Comparison of ENCODE assay signal across 8 mouse cellular contexts in the genomic region with DNA sequence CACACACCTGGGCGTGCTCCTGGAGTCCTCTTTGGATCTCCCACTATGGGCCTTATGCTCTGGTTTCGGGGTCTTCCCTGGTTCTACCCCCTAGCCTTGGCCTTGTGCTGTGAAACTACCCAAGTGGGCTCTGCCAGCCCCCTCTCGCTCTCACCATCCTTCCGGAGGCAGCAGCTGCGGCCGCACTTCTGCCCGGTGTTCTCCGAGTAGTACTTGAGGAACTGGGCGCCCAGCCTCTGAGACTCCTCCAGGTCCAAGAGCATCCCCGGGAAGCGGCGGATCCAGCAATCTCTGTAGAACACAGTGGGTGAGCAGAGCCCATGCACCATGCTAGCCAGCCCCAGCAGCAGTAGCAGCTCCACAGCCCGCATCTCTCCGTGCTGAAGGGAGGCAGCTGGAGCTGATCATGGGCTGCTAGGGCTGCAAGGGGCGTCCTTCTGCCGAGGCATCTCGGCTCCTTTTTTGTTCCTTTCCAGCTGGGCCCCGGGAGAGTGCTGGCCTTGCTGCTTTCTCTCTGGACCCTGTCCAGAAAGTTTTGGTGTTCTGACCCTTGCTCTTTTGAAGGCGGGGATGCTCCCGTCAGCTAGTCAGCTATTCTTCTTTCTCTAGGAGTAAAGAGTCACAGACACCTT. TPM values are rescaled to one million over a fixed set of nuclear protein-coding genes. Genes with fewer than 3 reads are reported as not detected.
DNase-seq lines count a peak whose midpoint lies in the region; ATAC-seq and TF ChIP-seq lines count a peak whose summit lies in the region.

Mansc4 (minus strand) TSS at position 439 of the 632 bp plus-strand sequence.

- H3K9me3 ChIP-seq in forebrain, postnatal 0 days (ENCODE audit: low read length) = no peaks in the 10 kb centered on the region
- no peaks in the 10 kb centered on the region for H3K9me3 ChIP-seq in hindbrain, postnatal 0 days (ENCODE audit: low read length)
- no peaks in the 10 kb centered on the region for H3K9me3 ChIP-seq in lung, embryonic 15.5 days

- no peak within 1 kb of the TSS for H3K27ac ChIP-seq in forebrain, postnatal 0 days (ENCODE audit: low read depth, low read length)
- no peak within 1 kb of the TSS for H3K27ac ChIP-seq in hindbrain, postnatal 0 days
- peak within 1 kb of the TSS; percentile 64 for H3K27ac ChIP-seq in lung, embryonic 15.5 days

- TF ChIP-seq CTCF in forebrain, postnatal 0 days (IDR thresholded peaks at IDR 0.05; ENCODE audit: low read depth) = no peak
- no peak for TF ChIP-seq CTCF in hindbrain, postnatal 0 days (IDR thresholded peaks at IDR 0.05; ENCODE audit: low read depth)

- peak; percentile 95 for DNase-seq in heart, adult 11 months
- DNase-seq in heart, adult 8-10 months (ENCODE audit: low spot score) = no peak
- peak; percentile 33 for DNase-seq in forebrain, postnatal 0 days
- DNase-seq in hindbrain, postnatal 0 days (ENCODE audit: low spot score) = peak; percentile 44
- DNase-seq in ovary, postnatal 36 days (ENCODE audit: low spot score) = peak; percentile 34
- no peak for DNase-seq in layer of hippocampus, adult 18-20 months (ENCODE audit: low spot score in 2 of 2)

- peak within 1 kb of the TSS; percentile 16 for H3K4me3 ChIP-seq in forebrain, postnatal 0 days (ENCODE audit: low read depth, low read length)
- H3K4me3 ChIP-seq in hindbrain, postnatal 0 days (ENCODE audit: low read length) = 0 out of 2 replicates have a peak within 1 kb of the TSS, but pooled peaks have one; percentile 14
- peak within 1 kb of the TSS; percentile 26 for H3K4me3 ChIP-seq in lung, embryonic 15.5 days

- H3K4me1 ChIP-seq in forebrain, postnatal 0 days (ENCODE audit: insufficient read depth) = no peaks in the 10 kb centered on the region
- H3K4me1 ChIP-seq in hindbrain, postnatal 0 days (ENCODE audit: insufficient read depth, low read length) = peaks cover 5% of the 10 kb centered on the region; the same call in 1 of the 2 replicates
- H3K4me1 ChIP-seq in lung, embryonic 15.5 days = peaks cover 11% of the 10 kb centered on the region

- peak; percentile 18; the same call in 1 of the 2 replicates for ATAC-seq in forebrain, postnatal 0 days
- no peak for ATAC-seq in hindbrain, postnatal 0 days
- ATAC-seq in lung, embryonic 15.5 days (ENCODE audit: borderline replicate concordance, extremely low read depth, low FRiP score, low TSS enrichment) = peak; percentile 75; the same call in 1 of the 2 replicates
- no peak for ATAC-seq in inflammation-experienced regulatory T-cells, adult 6 months

- peak within 1 kb of the TSS; percentile 46 for H3K4me2 ChIP-seq in forebrain, postnatal 0 days (ENCODE audit: low read depth)
- H3K4me2 ChIP-seq in hindbrain, postnatal 0 days (ENCODE audit: low read depth, low read length) = peak within 1 kb of the TSS; percentile 48
- H3K4me2 ChIP-seq in lung, embryonic 15.5 days = peak within 1 kb of the TSS; percentile 48

- WGBS in forebrain, postnatal 0 days = 6% methylated on average over 19 of the region's 20 CpGs
- WGBS in hindbrain, postnatal 0 days = 8% methylated on average over 20 of the region's 20 CpGs
- 6% methylated on average over 20 of the region's 20 CpGs for WGBS in lung, embryonic 15.5 days

- H3K27me3 ChIP-seq in forebrain, postnatal 0 days (ENCODE audit: insufficient read depth, low read length) = no peaks in the 10 kb centered on the region
- no peaks in the 10 kb centered on the region for H3K27me3 ChIP-seq in hindbrain, postnatal 0 days (ENCODE audit: insufficient read depth, low read length)
- H3K27me3 ChIP-seq in lung, embryonic 15.5 days = no peaks in the 10 kb centered on the region

- peak within 1 kb of the TSS; percentile 28 for H3K9ac ChIP-seq in forebrain, postnatal 0 days
- 0 out of 2 replicates have a peak within 1 kb of the TSS, but pooled peaks have one; percentile 25 for H3K9ac ChIP-seq in hindbrain, postnatal 0 days (replicated peaks; ENCODE audit: low read length)
- H3K9ac ChIP-seq in lung, embryonic 15.5 days = 0 out of 2 replicates have a peak within 1 kb of the TSS, but pooled peaks have one; percentile 10

- H3K36me3 ChIP-seq in forebrain, postnatal 0 days (ENCODE audit: insufficient read depth) = no peaks in the 10 kb centered on the region
- no peaks in the 10 kb centered on the region for H3K36me3 ChIP-seq in hindbrain, postnatal 0 days (ENCODE audit: insufficient read depth, low read length)
- H3K36me3 ChIP-seq in lung, embryonic 15.5 days = no peaks in the 10 kb centered on the region

RNA-seq across cellular contexts. Expression of gene Mansc4, which starts in this region (rescaled TPM):
- total RNA-seq in heart, adult 8-10 months (2022) = not detected
- total RNA-seq in forebrain, postnatal 0 days (2014; rRNA removed) = 1.0 and 1.6 TPM in 2 replicates
- polyA plus RNA-seq in forebrain, postnatal 0 days (2015; fragmentation: Nextera tagmentation; extraction: Ambion mirVana) = 0.79 and 1.6 TPM in 2 replicates
- 0.40 and 1.7 TPM in 2 replicates for total RNA-seq in hindbrain, postnatal 0 days (2014; rRNA removed)
- polyA plus RNA-seq in hindbrain, postnatal 0 days (2015; fragmentation: Nextera tagmentation; extraction: Ambion mirVana) = 1.4 and 2.0 TPM in 2 replicates
- polyA plus RNA-seq in lung, embryonic 15.5 days (2015; fragmentation: Nextera tagmentation; extraction: Ambion mirVana) = 6.9 and 8.4 TPM in 2 replicates
- under 1 TPM; 0.48 to 0.67 TPM for total RNA-seq in layer of hippocampus, adult 18-20 months (2021)
- polyA plus RNA-seq in inflammation-experienced regulatory T-cells, adult 6 months (2017; shearing (Covaris generic)) = under 1 TPM in 2 of 3 experiments, not detected in 1; 0.33 to 0.40 TPM

Comparison
In these comparisons a context has a peak if more than half of its experiments do, and no peak if none do; other contexts are left out.
1. DNase-seq: peak in heart, adult 11 months (single experiment), forebrain, postnatal 0 days (single experiment), hindbrain, postnatal 0 days (single experiment) and ovary, postnatal 36 days (single experiment); none in heart, adult 8-10 months (single experiment) and layer of hippocampus, adult 18-20 months (0 of 2).
2. ATAC-seq: peak in forebrain, postnatal 0 days (single experiment) and lung, embryonic 15.5 days (single experiment); none in hindbrain, postnatal 0 days (single experiment) and inflammation-experienced regulatory T-cells, adult 6 months (single experiment).
3. Peak in every context shown above with its lines, with median percentiles within 50 percentile points of each other: H3K4me2 ChIP-seq, H3K4me3 ChIP-seq and H3K9ac ChIP-seq.